Mouse (Mus musculus) lung, adult 2 months (tissue): ENCODE measurements around the gene Myh15. TPM values are rescaled to one million over a fixed set of nuclear protein-coding genes. Genes with fewer than 3 reads are reported as not detected.

ENCODE experiments used
- DNase-seq: peaks from one replicate; pipeline ENCODE4 v3.0.0; 2022
- H3K4me1 ChIP-seq: fragments of 200-500 bp; 2 replicates; pipeline ENCODE4 v1.6.1; 2011; ENCODE audit warnings: low read length; ENCODE audit not compliant: control insufficient read depth, insufficient read depth
- H3K4me3 ChIP-seq: fragments of 200-500 bp; replicated peaks from 2 replicates; pipeline ENCODE3; 2011; ENCODE audit warnings: low read depth, mild to moderate bottlenecking, control low read depth, low read length; ENCODE audit errors: extremely low read depth
- CTCF ChIP-seq: fragments of 200-500 bp; IDR thresholded peaks from 2 replicates; pipeline ENCODE4 v1.5.1; 2011; ENCODE audit warnings: mild to moderate bottlenecking, low read length, control low read depth; ENCODE audit not compliant: insufficient read depth
- POLR2A ChIP-seq: fragments of 200-500 bp; IDR thresholded peaks from 2 replicates; pipeline ENCODE4 v1.6.1; 2011; ENCODE audit warnings: low read depth, mild to moderate bottlenecking, control low read depth, low read length, borderline replicate concordance; ENCODE audit errors: extremely low read depth
- WGBS: fragments of 180-500 bp; shearing (Covaris S2); methylation state at CpG from one replicate; pipeline ENCODE4 v1.1.7; 2018; 5-methylcytosine and 5-hydroxymethylcytosine counted together
- polyA plus RNA-seq: library from polyadenylated mRNA; depleted of rRNA; stranded (reverse); fragments of >200 nt; gene quantifications from 2 replicates; pipeline ENCODE4 v1.2.3, GENCODE M21; 2012

The Myh15 gene
- polyA plus RNA-seq, 1 experiment: not detected

- WGBS: 26% methylated on average over 7 of the region's 7 CpGs
- no peak overlapping the region for H3K4me3 ChIP-seq
- TF ChIP-seq CTCF (peak; percentile 55; the same call in 1 of the 2 replicates), POLR2A (no peak)
- no peaks in the 10 kb centered on the region for H3K4me1 ChIP-seq
- peak; percentile 31 for DNase-seq
Observed at GRCm38 (mm10) chr16:49164349-49165137, 107.3 kb downstream of the Myh15 start.

- TF ChIP-seq CTCF: no peak
- no peak for TF ChIP-seq POLR2A
- 66% methylated on average over 11 of the region's 11 CpGs for WGBS
Observed at GRCm38 (mm10) chr16:49165728-49166127, 108.4 kb downstream of the Myh15 start.

GRCm38 (mm10) chr16:49167325-49167724 is 110.0 kb downstream of the Myh15 start:
- no peak for TF ChIP-seq CTCF
- TF ChIP-seq POLR2A: no peak
- WGBS: 74% methylated on average over 12 of the region's 12 CpGs
- Histone ChIP-seq H3K4me3 (no peak overlapping the region), H3K4me1 (no peaks in the 10 kb centered on the region)
- no peak for DNase-seq

More at GRCm38 (mm10) chr16:49165728-49166127, 108.4 kb downstream of the Myh15 start:
- no peak for DNase-seq
- Histone ChIP-seq H3K4me1 (no peaks in the 10 kb centered on the region), H3K4me3 (no peak overlapping the region)

GRCm38 (mm10) chr16:49175077-49175476 is 117.8 kb downstream of the Myh15 start:
- DNase-seq: no peak
- no peaks in the 10 kb centered on the region for H3K4me1 ChIP-seq
- WGBS: 83% methylated on average over 1 of the region's 1 CpGs
- TF ChIP-seq CTCF: no peak
- TF ChIP-seq POLR2A: no peak
- no peak overlapping the region for H3K4me3 ChIP-seq

- TF ChIP-seq CTCF (no peak), POLR2A (no peak)
- 89% methylated on average over 8 of the region's 8 CpGs for WGBS
- DNase-seq: no peak
- Histone ChIP-seq H3K4me1 (no peaks in the 10 kb centered on the region), H3K4me3 (no peak overlapping the region)
Observed at GRCm38 (mm10) chr16:49175729-49176395, 118.6 kb downstream of the Myh15 start.

- Histone ChIP-seq H3K4me3 (no peak overlapping the region), H3K4me1 (no peaks in the 10 kb centered on the region)
- TF ChIP-seq CTCF (no peak), POLR2A (no peak)
- 57% methylated on average over 2 of the region's 2 CpGs for WGBS
- no peak for DNase-seq
Observed at GRCm38 (mm10) chr16:49193521-49193920, 136.2 kb downstream of the Myh15 start.

- DNase-seq: no peak
- 75% methylated on average over 2 of the region's 2 CpGs for WGBS
- Histone ChIP-seq H3K4me3 (no peak overlapping the region), H3K4me1 (no peaks in the 10 kb centered on the region)
- no peak for TF ChIP-seq CTCF
- no peak for TF ChIP-seq POLR2A
Observed at GRCm38 (mm10) chr16:49193986-49194385, 136.7 kb downstream of the Myh15 start.

GRCm38 (mm10) chr16:49196290-49196689 is 139.0 kb downstream of the Myh15 start:
- DNase-seq: no peak
- 56% methylated on average over 3 of the region's 3 CpGs for WGBS
- TF ChIP-seq POLR2A (no peak), CTCF (no peak)
- Histone ChIP-seq H3K4me1 (no peaks in the 10 kb centered on the region), H3K4me3 (no peak overlapping the region)

GRCm38 (mm10) chr16:49197951-49198350 is 140.7 kb downstream of the Myh15 start:
- WGBS: 28% methylated on average over 3 of the region's 3 CpGs

More at GRCm38 (mm10) chr16:49197951-49198350, 140.7 kb downstream of the Myh15 start:
- TF ChIP-seq CTCF (no peak), POLR2A (no peak)
- H3K4me1 ChIP-seq: no peaks in the 10 kb centered on the region
- DNase-seq: no peak
- H3K4me3 ChIP-seq: no peak overlapping the region
